Mouse (Mus musculus): ENCODE data around the gene Itgb7. TPM values are rescaled to one million over a fixed set of nuclear protein-coding genes. Genes with fewer than 3 reads are reported as not detected.

The Itgb7 gene
- polyA plus RNA-seq (2012; rRNA removed; ENCODE audit: low replicate concordance): 6.4 and 14.8 TPM in 2 replicates

GRCm38 (mm10) chr15:102231748-102232147 is at the start of gene Itgb7:
TSS of gene Itgb7 (minus strand) at chr15:102231944.

GRCm38 (mm10) chr15:102279092-102279782 is 47.5 kb upstream of the Itgb7 start, which contains the start of gene Mfsd5:
TSS of gene Mfsd5 (plus strand) at chr15:102279454.

GRCm38 (mm10) chr15:102270274-102270960 is 38.7 kb upstream of the Itgb7 start, which contains the start of gene Gm9918:
TSS of gene Gm9918 (plus strand) at chr15:102270563.

GRCm38 (mm10) chr15:102257202-102258075 is 25.7 kb upstream of the Itgb7 start, which contains the start of gene Rarg:
TSS of gene Rarg (minus strand) at chr15:102257517.

GRCm38 (mm10) chr15:102204674-102205505 is 26.9 kb downstream of the Itgb7 start, which contains the start of gene Csad:
TSS of gene Csad (minus strand) at chr15:102204724.

GRCm38 (mm10) chr15:102202971-102203834 is 28.5 kb downstream of the Itgb7 start, which contains the start of gene Zfp740:
TSS of gene Zfp740 (plus strand) at chr15:102203249.

Other genes starting within 250 kb of the Itgb7 start
- 2.4 and 188 TPM in 2 replicates for gene Krt8, start 227.5 kb downstream of the Itgb7 start, polyA plus RNA-seq (2012; rRNA removed; ENCODE audit: low replicate concordance)
- gene Krt18, start 203.8 kb downstream of the Itgb7 start, polyA plus RNA-seq (2012; rRNA removed; ENCODE audit: low replicate concordance): 1.2 and 88.2 TPM in 2 replicates
- 50.5 and 145 TPM in 2 replicates for gene Eif4b, start 158.2 kb downstream of the Itgb7 start, polyA plus RNA-seq (2012; rRNA removed; ENCODE audit: low replicate concordance)
- gene Tns2, start 131.5 kb downstream of the Itgb7 start, polyA plus RNA-seq (2012; rRNA removed; ENCODE audit: low replicate concordance): 150 and 234 TPM in 2 replicates
- 33.0 and 40.9 TPM in 2 replicates for gene Spryd3, start 95.7 kb downstream of the Itgb7 start, polyA plus RNA-seq (2012; rRNA removed; ENCODE audit: low replicate concordance)
- gene Igfbp6, start 87.6 kb downstream of the Itgb7 start, polyA plus RNA-seq (2012; rRNA removed; ENCODE audit: low replicate concordance): 189 and 436 TPM in 2 replicates
- gene Soat2, start 81.4 kb downstream of the Itgb7 start, polyA plus RNA-seq (2012; rRNA removed; ENCODE audit: low replicate concordance): 0.47 and 1.2 TPM in 2 replicates
- 29.3 and 49.5 TPM in 2 replicates for gene Zfp740, start 28.7 kb downstream of the Itgb7 start, polyA plus RNA-seq (2012; rRNA removed; ENCODE audit: low replicate concordance)
- 247 and 354 TPM in 2 replicates for gene Csad, start 27.2 kb downstream of the Itgb7 start, polyA plus RNA-seq (2012; rRNA removed; ENCODE audit: low replicate concordance)
- 51.9 and 67.6 TPM in 2 replicates for gene Rarg, start 25.6 kb upstream of the Itgb7 start, polyA plus RNA-seq (2012; rRNA removed; ENCODE audit: low replicate concordance)
- 0.11 and 0.48 TPM in 2 replicates for gene Gm9918, start 38.6 kb upstream of the Itgb7 start, polyA plus RNA-seq (2012; rRNA removed; ENCODE audit: low replicate concordance)
- 111 and 118 TPM in 2 replicates for gene Mfsd5, start 47.5 kb upstream of the Itgb7 start, polyA plus RNA-seq (2012; rRNA removed; ENCODE audit: low replicate concordance)
- 2.7 and 6.0 TPM in 2 replicates for gene Espl1, start 64.3 kb upstream of the Itgb7 start, polyA plus RNA-seq (2012; rRNA removed; ENCODE audit: low replicate concordance)
- gene Pfdn5, start 94.2 kb upstream of the Itgb7 start, polyA plus RNA-seq (2012; rRNA removed; ENCODE audit: low replicate concordance): 128 and 134 TPM in 2 replicates
- gene Myg1, start 99.8 kb upstream of the Itgb7 start, polyA plus RNA-seq (2012; rRNA removed; ENCODE audit: low replicate concordance): 44.8 and 74.2 TPM in 2 replicates
- gene Aaas, start 118.8 kb upstream of the Itgb7 start, polyA plus RNA-seq (2012; rRNA removed; ENCODE audit: low replicate concordance): 28.0 and 43.4 TPM in 2 replicates
- gene Sp7, start 135.2 kb upstream of the Itgb7 start, polyA plus RNA-seq (2012; rRNA removed; ENCODE audit: low replicate concordance): 0.33 and 0.69 TPM in 2 replicates
- gene Sp1, start 174.2 kb upstream of the Itgb7 start, polyA plus RNA-seq (2012; rRNA removed; ENCODE audit: low replicate concordance): 15.4 and 32.6 TPM in 2 replicates
- 10.6 and 12.4 TPM in 2 replicates for gene Amhr2, start 213.4 kb upstream of the Itgb7 start, polyA plus RNA-seq (2012; rRNA removed; ENCODE audit: low replicate concordance)
- 145 and 150 TPM in 2 replicates for gene Prr13, start 227.1 kb upstream of the Itgb7 start, polyA plus RNA-seq (2012; rRNA removed; ENCODE audit: low replicate concordance)
- 503 and 615 TPM in 2 replicates for gene Pcbp2, start 238.6 kb upstream of the Itgb7 start, polyA plus RNA-seq (2012; rRNA removed; ENCODE audit: low replicate concordance)